Mouse (Mus musculus) retina, postnatal 1 day (tissue): Measurements from ENCODE around the gene Daw1.

Experiments
- DNase-seq: peaks from one replicate; pipeline ENCODE4 v3.0.0-alpha.2; 2012

Gene Daw1

GRCm38 (mm10) chr1:83159603-83160002 is at the start of gene Daw1:
Gene Daw1 (plus strand): TSS chr1:83159752.
- peak; percentile 93 for DNase-seq

DNA sequence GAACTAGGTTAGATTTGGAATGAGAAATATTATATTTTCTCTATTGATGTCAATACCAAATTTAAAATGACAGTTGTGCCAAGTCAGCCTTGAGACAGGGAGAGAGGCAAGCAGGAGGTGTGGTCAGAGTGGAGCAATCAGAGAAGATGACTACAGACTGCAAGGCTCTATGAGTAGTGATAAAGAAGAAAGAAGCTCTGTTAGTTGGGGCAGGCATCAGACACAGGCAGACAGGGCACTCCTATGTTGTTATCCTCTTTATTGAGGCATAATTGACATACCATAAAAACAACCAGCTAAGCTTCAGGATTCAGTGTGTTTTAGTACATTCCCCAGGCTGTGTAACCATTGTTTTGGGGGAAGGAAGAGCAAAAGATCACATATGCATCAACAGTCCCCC is 48.6 kb upstream of the Daw1 start:
- DNase-seq: no peak

GRCm38 (mm10) chr1:83111726-83112125 is 47.8 kb upstream of the Daw1 start:
- no peak for DNase-seq

- no peak for DNase-seq
Observed at GRCm38 (mm10) chr1:83116447-83117137, 43.0 kb upstream of the Daw1 start, which contains the start of gene Ccl20. Gene Ccl20 (plus strand): TSS chr1:83116766.

GRCm38 (mm10) chr1:83117217-83117616 is 42.3 kb upstream of the Daw1 start:
- DNase-seq: no peak

DNA sequence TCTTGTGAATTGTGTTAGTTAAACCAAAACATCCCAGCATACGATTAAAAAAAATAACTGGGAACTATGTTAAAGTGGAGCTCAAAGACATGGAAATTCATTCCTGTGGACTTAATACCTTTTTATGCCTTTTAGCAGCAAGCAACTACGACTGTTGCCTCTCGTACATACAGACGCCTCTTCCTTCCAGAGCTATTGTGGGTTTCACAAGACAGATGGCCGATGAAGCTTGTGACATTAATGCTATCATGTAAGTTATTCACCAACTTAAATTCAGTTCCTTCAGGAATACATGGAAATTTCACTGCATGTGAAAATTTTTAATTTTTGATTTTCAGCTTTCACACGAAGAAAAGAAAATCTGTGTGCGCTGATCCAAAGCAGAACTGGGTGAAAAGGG is 41.9 kb upstream of the Daw1 start:
- no peak for DNase-seq

- DNase-seq: no peak
Observed at GRCm38 (mm10) chr1:83119903-83120302, 39.6 kb upstream of the Daw1 start.

GRCm38 (mm10) chr1:83120312-83120711 is 39.2 kb upstream of the Daw1 start:
- DNase-seq: no peak

DNA sequence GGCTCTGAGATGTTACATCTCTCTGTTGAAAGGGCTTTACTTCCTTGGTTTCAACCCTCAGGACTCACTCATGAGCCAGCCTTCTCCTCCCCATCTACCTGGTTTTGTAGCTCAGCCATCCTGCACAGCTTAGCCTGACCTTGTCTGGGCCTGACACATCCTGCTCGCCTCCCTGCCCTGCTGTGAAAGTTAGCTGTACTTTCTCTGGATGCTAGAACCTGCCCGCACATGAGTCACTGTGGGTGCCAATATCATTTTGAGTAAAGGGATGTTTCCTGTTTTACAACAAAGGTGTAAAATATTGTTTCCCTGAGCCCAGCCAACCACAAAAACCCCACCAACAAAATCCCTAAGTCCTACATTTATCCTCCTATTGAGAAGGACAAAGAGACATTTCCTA is 36.4 kb upstream of the Daw1 start:
- no peak for DNase-seq

- peak; percentile 11 for DNase-seq
Observed at GRCm38 (mm10) chr1:83135829-83136228, 23.7 kb upstream of the Daw1 start.

GRCm38 (mm10) chr1:83137847-83138246 is 21.7 kb upstream of the Daw1 start:
- DNase-seq: no peak

GRCm38 (mm10) chr1:83138721-83139120 is 20.8 kb upstream of the Daw1 start:
- no peak for DNase-seq

GRCm38 (mm10) chr1:83141510-83141909 is 18.0 kb upstream of the Daw1 start:
- DNase-seq: no peak

- no peak for DNase-seq
Observed at GRCm38 (mm10) chr1:83142055-83142454, 17.5 kb upstream of the Daw1 start.

GRCm38 (mm10) chr1:83146547-83146946 is 13.0 kb upstream of the Daw1 start:
- no peak for DNase-seq

GRCm38 (mm10) chr1:83150227-83150626 is 9.3 kb upstream of the Daw1 start:
- no peak for DNase-seq

- no peak for DNase-seq
Observed at GRCm38 (mm10) chr1:83152961-83153360, 6.6 kb upstream of the Daw1 start.

GRCm38 (mm10) chr1:83156876-83157275 is 2.7 kb upstream of the Daw1 start:
- DNase-seq: no peak

GRCm38 (mm10) chr1:83161658-83162057 is 2.1 kb downstream of the Daw1 start:
- DNase-seq: no peak

DNA sequence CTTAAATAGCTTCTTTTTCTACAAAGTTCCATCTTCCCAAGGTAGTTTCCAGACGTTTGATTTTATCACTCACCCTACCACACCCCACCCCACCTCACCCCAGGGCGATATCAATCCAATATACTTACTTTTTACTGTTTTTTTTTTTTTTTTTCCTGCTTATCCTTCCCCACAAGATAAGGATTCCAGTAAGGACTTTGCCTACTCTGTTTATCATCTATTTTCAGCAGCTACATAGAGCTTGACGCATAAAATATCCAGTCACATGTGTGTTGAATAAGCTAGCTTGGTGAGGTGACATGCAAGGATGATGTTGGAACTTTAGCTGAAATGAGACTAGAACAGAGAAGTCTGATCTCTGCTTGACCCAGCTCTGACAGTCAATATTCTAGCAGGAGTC is 4.5 kb downstream of the Daw1 start:
- no peak for DNase-seq

DNA sequence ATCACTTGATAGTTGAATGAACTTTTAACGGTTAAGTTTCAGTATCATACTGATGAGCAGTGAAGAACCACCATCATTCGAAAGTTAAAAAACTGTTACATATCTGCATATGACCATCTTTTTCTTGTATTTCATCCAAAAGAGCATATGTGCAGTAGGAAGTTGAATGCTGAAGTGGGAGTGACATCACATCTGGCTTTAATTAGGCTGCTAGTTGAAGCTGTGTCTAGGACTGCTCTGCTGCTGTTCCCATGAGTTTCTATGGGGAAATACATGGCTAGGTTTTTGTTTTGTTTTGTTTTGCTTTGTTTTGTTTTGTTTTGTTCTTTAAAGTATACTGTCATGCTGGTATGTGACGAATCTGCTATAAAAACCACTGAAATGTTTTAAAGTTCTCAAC is 9.6 kb downstream of the Daw1 start:
- no peak for DNase-seq

DNA sequence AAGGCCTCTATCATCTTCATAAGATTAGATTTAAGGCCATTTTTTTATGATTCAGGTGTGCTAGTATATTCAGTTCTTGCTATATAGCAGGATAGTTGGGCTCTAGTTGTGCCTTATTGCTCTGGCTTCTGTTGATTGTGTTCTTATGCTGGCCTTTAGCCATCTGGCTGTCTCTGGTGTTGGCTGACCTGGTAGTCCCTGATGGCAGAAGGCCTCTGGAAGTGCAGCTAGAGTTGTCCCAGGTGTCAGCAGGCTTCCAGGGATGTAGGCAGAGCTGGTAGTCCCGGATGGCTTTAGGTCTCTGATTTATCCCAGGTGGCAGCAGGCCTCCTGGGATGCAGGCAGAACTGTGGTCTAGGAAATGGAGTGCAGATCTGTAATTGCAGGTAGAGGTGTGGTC is 16.4 kb downstream of the Daw1 start:
- DNase-seq: no peak

DNA sequence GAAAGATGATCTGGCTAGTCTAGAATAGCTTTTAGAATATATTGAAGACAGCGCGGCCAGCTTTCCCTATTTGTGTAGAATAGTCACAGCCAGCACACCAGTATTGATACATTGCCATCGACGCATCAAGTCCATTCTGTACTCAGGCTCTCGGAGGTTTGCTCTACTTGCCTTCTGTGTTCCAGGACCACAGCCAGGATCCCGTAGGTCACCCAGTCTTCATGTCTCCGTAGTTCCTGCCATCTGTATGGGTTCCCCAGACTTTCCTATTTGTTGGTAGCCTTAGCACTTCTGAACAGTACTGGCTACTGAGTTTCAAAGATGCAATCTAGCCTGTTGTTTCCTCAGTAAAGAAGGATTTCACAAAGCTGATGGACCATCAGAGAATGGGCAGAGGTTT is 20.0 kb downstream of the Daw1 start:
- DNase-seq: no peak

DNA sequence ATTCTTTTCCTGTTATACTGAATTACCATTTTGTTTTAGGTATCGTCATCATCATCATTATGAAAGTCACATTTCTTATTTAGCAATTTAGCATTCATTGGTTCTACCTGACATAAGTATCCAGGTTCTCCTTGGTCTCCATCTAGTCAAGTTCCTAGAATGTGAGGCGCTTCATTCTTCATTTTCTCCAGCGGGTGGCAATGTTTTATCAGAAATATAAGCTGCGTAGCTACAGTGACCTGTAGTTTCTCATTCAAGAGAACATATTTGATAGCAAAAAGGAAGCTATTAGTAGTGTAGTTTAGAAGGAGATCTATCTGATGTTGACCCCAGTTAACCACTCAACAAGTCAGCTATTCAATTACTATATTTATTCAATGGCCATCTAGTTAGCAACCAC is 21.9 kb downstream of the Daw1 start:
- DNase-seq: peak; percentile 60

DNA sequence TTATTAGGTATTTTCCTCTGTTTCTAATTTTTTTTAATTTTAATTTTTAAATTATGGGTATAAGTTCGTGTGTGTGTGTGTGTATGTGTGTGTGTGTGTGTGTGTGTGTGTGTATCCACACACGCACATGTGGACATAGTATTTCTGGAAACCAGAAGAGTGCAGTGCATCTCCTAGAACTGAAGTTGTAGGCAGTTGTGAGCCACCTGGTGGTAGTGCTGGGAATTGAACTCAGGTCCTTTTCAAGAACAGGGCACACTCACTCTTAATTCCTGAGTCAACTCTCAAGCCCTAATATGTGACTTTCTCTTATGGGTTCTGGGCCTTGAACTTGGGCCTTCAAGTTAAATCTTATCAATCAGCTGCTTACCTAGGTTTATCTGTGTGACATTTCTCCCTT is 27.6 kb downstream of the Daw1 start:
- DNase-seq: peak; percentile 57
